In genomic region chr9:16500382-16501185, GRCm38 (mm10) we compare ENCODE assay signal across 9 mouse cellular contexts. TPM values are rescaled to one million over a fixed set of nuclear protein-coding genes. Genes with fewer than 3 reads are reported as not detected.
DNase-seq lines count a peak whose midpoint lies in the region; ATAC-seq and TF ChIP-seq lines count a peak whose summit lies in the region.
"Had no signal": no experiment of that assay in that cellular context is flagged by ENCODE, and none has a peak within 500 bp of the region (broad histone marks: within the 10 kb centered on the region; RNA-seq: fewer than 3 reads in every experiment).

No protein-coding gene starts in this region.

- H3K4me1 ChIP-seq in heart, embryonic 15.5 days (replicated peaks): peaks cover 17% of the 10 kb centered on the region
- no peaks in the 10 kb centered on the region; the same call in 1 of the 2 replicates for H3K4me1 ChIP-seq in lung, adult 2 months (ENCODE audit: control insufficient read depth, insufficient read depth, low read length)

- peak overlapping the region; percentile 63 for H3K4me3 ChIP-seq in heart, embryonic 15.5 days
- peak overlapping the region; percentile 46 for H3K4me3 ChIP-seq in lung, adult 2 months (replicated peaks; ENCODE audit: extremely low read depth, low read depth, low read length)

- H3K27ac ChIP-seq in heart, embryonic 15.5 days: peak overlapping the region; percentile 28

- peak; percentile 25 for DNase-seq in gastrocnemius, postnatal 10 days
- DNase-seq in gastrocnemius, adult 18-20 months (ENCODE audit: low spot score): no peak
- peak; percentile 84 for DNase-seq in embryo, embryonic 11 days
- peak; percentile 63 to 73 for DNase-seq in layer of hippocampus, postnatal 10 days (ENCODE audit: low spot score in 2 of 2)
- DNase-seq in lung, adult 2 months: peak; percentile 31
- DNase-seq in ovary, postnatal 14 days (ENCODE audit: low spot score): peak; percentile 8
- no peak for DNase-seq in adipocyte (ENCODE audit: low spot score)

- peaks cover 26% of the 10 kb centered on the region for H3K27me3 ChIP-seq in heart, embryonic 15.5 days

- no peaks in the 10 kb centered on the region for H3K36me3 ChIP-seq in heart, embryonic 15.5 days

- TF ChIP-seq POLR2A in lung, adult 2 months (IDR thresholded peaks at IDR 0.05; ENCODE audit: borderline replicate concordance, extremely low read depth, low read depth, low read length): no peak

- peak; percentile 33; the same call in 1 of the 2 replicates for ATAC-seq in heart, embryonic 15.5 days (replicated peaks; ENCODE audit: insufficient number of reproducible peaks, insufficient read depth, low FRiP score, low read depth)

- under 1% methylated on average over 41 of the region's 41 CpGs for WGBS in heart, embryonic 15.5 days
- WGBS in lung, adult 2 months: under 1% methylated on average over 41 of the region's 41 CpGs

- peak overlapping the region; percentile 95 for H3K4me2 ChIP-seq in heart, embryonic 15.5 days

- no peak for TF ChIP-seq CTCF in lung, adult 2 months (IDR thresholded peaks at IDR 0.05; ENCODE audit: insufficient read depth, low read length)

- peak overlapping the region; percentile 57 for H3K9ac ChIP-seq in heart, embryonic 15.5 days

- H3K9me3 ChIP-seq in heart, embryonic 15.5 days (replicated peaks): no peaks in the 10 kb centered on the region

RNA-seq across cellular contexts. Expression of gene Fat3, which starts 0.5 kb away (rescaled TPM):
- 1 to 10 TPM; 2.5 to 4.5 TPM for total RNA-seq in gastrocnemius, postnatal 10 days (2021)
- total RNA-seq in gastrocnemius, adult 18-20 months (2021): under 1 TPM; 0.37 to 0.45 TPM
- 0.77 and 1.0 TPM in 2 replicates for polyA plus RNA-seq in heart, embryonic 15.5 days (2015; fragmentation: Nextera tagmentation; extraction: Ambion mirVana)
- total RNA-seq in layer of hippocampus, postnatal 10 days (2021): 10 to 100 TPM; 39.2 to 43.5 TPM
- polyA plus RNA-seq in lung, adult 2 months (2012; rRNA removed): 2.1 and 2.7 TPM in 2 replicates
- polyA plus RNA-seq: C2C12 had no signal

Comparison
In these comparisons a context has a peak if more than half of its experiments do, and no peak if none do; other contexts are left out.
1. DNase-seq: peak in gastrocnemius, postnatal 10 days (single experiment), embryo, embryonic 11 days (single experiment), layer of hippocampus, postnatal 10 days (2 of 2), lung, adult 2 months (single experiment) and ovary, postnatal 14 days (single experiment); none in gastrocnemius, adult 18-20 months (single experiment) and adipocyte (single experiment).
2. RNA of gene Fat3, which starts 0.5 kb away (total RNA-seq): 39.2 to 43.5 TPM in layer of hippocampus, postnatal 10 days; 2.5 to 4.5 TPM in gastrocnemius, postnatal 10 days and 0.37 to 0.45 TPM in gastrocnemius, adult 18-20 months; every median in the first group is over 4 times any median in the second.